Mouse (Mus musculus) cerebellum, postnatal 14 days (tissue): ENCODE data around the gene Adipoq.
"Not testable (repeated sequence)": the region's sequence is repeated elsewhere in the genome, so short reads cannot be mapped to it uniquely, and the experiment has no call there.

Source experiments
- DNase-seq, 2 experiments: peaks; one replicate each; pipeline ENCODE4 v3.0.0; 2021; ENCODE audit warnings: mixed read lengths in 2 of 2

Gene Adipoq

GRCm38 (mm10) chr16:23146280-23146679 lies at the start of gene Adipoq:
Adipoq (plus strand) TSS chr16:23146536.
- peak; percentile 21 to 33 for DNase-seq

- DNase-seq: not testable (repeated sequence)
These were observed 49.5 kb upstream of the Adipoq start for GRCm38 (mm10) chr16:23096886-23097285.

GRCm38 (mm10) chr16:23097290-23098104 lies 48.8 kb upstream of the Adipoq start:
- peak; percentile 52 to 56 for DNase-seq

- DNase-seq: not testable (repeated sequence)
These were observed 48.3 kb upstream of the Adipoq start for GRCm38 (mm10) chr16:23098105-23098452.

- DNase-seq: no peak
These were observed 46.7 kb upstream of the Adipoq start for GRCm38 (mm10) chr16:23099632-23100031.

- DNase-seq: no peak
These were observed 46.2 kb upstream of the Adipoq start for GRCm38 (mm10) chr16:23100099-23100575.

GRCm38 (mm10) chr16:23100613-23101012 lies 45.7 kb upstream of the Adipoq start:
- DNase-seq: no peak

GRCm38 (mm10) chr16:23102340-23103037 lies 43.8 kb upstream of the Adipoq start:
- DNase-seq: no peak

GRCm38 (mm10) chr16:23103038-23103745 lies 43.1 kb upstream of the Adipoq start:
- no peak for DNase-seq

- no peak for DNase-seq
These were observed 42.5 kb upstream of the Adipoq start for GRCm38 (mm10) chr16:23103841-23104240.

GRCm38 (mm10) chr16:23106121-23106520 lies 40.2 kb upstream of the Adipoq start:
- DNase-seq: no peak

GRCm38 (mm10) chr16:23107231-23107942 lies 38.9 kb upstream of the Adipoq start, which contains the start of gene Eif4a2:
Eif4a2 (plus strand) TSS chr16:23107444.
- peak; percentile 95 to 97 for DNase-seq

GRCm38 (mm10) chr16:23107946-23108759 lies 38.2 kb upstream of the Adipoq start:
- peak; percentile 89 to 92 for DNase-seq

- no peak for DNase-seq
These were observed 37.4 kb upstream of the Adipoq start for GRCm38 (mm10) chr16:23108943-23109342.

GRCm38 (mm10) chr16:23109350-23110280 lies 36.7 kb upstream of the Adipoq start:
- DNase-seq: no peak

GRCm38 (mm10) chr16:23112348-23112747 lies 34.0 kb upstream of the Adipoq start:
- DNase-seq: no peak

GRCm38 (mm10) chr16:23112861-23113435 lies 33.4 kb upstream of the Adipoq start:
- DNase-seq: no peak

- no peak for DNase-seq
These were observed 32.4 kb upstream of the Adipoq start for GRCm38 (mm10) chr16:23113903-23114302.

- no peak for DNase-seq
These were observed 31.8 kb upstream of the Adipoq start for GRCm38 (mm10) chr16:23114339-23115171.
